Mouse (Mus musculus) R1 (cell line): ENCODE results near the gene 4930447C04Rik.
A peak's percentile ranks its signal among the peaks of the same experiment; 100 is the strongest.

Experiments used
- DNase-seq: peaks from one replicate; pipeline ENCODE4 v3.0.0-alpha.2; 2018; ENCODE audit warnings: low read depth, low spot score

4930447C04Rik gene

GRCm38 (mm10) chr12:72841500-72841899 is 99.1 kb downstream of the 4930447C04Rik start:
- peak; percentile 74 for DNase-seq

- no peak for DNase-seq
Measured at GRCm38 (mm10) chr12:72837302-72837701, 103.3 kb downstream of the 4930447C04Rik start.

GRCm38 (mm10) chr12:72835518-72836015 is 105.0 kb downstream of the 4930447C04Rik start:
- peak; percentile 83 for DNase-seq

GRCm38 (mm10) chr12:72834773-72835517 is 105.6 kb downstream of the 4930447C04Rik start:
- DNase-seq = peak; percentile 80

- peak; percentile 32 for DNase-seq
Measured at GRCm38 (mm10) chr12:72831711-72832432, 108.7 kb downstream of the 4930447C04Rik start.
